Mouse (Mus musculus): ENCODE measurements around the gene Bcl2l2. TPM values are rescaled to one million over a fixed set of nuclear protein-coding genes. Genes with fewer than 3 reads are reported as not detected.

Gene Bcl2l2
- total and polyA plus RNA-seq, 2 experiments: 14.1 to 17.3 TPM

GRCm38 (mm10) chr14:54877048-54877715 lies 6.0 kb upstream of the Bcl2l2 start, which contains the start of gene Ppp1r3e:
Ppp1r3e (minus strand) TSS chr14:54877550.
- Histone ChIP-seq H3K27me3 (ENCODE audit: control insufficient read depth, insufficient read depth, low read length) (no peaks in the 10 kb centered on the region), H3K4me1 (ENCODE audit: control insufficient read depth, insufficient read depth, low read length) (peaks cover 4% of the 10 kb centered on the region; the same call in 1 of the 2 replicates), H3K4me3 (ENCODE audit: insufficient read depth, low read depth, low read length) (peak within 1 kb of the TSS; percentile 71), H3K9ac (ENCODE audit: low read depth, low read length) (peak within 1 kb of the TSS; percentile 86), H3K36me3 (ENCODE audit: control insufficient read depth, insufficient read depth, low read length) (no peaks in the 10 kb centered on the region), H3K27ac (replicated peaks; ENCODE audit: insufficient read depth, low read depth, low read length) (peak within 1 kb of the TSS; percentile 89), H3K79me2 (ENCODE audit: control insufficient read depth, insufficient read depth, low read length) (no peaks in the 10 kb centered on the region)
- DNase-seq (ENCODE audit: extremely low read depth, low read depth, low spot score): peak; percentile 72
- under 1% methylated on average over 61 of the region's 61 CpGs for WGBS
- TF ChIP-seq POLR2A (IDR thresholded peaks at IDR 0.05; ENCODE audit: extremely low read depth, insufficient read depth, low read length) (peak; percentile 30; the same call in 1 of the 2 replicates), CTCF (IDR thresholded peaks at IDR 0.05; ENCODE audit: low read depth, low read length) (no peak)

DNA sequence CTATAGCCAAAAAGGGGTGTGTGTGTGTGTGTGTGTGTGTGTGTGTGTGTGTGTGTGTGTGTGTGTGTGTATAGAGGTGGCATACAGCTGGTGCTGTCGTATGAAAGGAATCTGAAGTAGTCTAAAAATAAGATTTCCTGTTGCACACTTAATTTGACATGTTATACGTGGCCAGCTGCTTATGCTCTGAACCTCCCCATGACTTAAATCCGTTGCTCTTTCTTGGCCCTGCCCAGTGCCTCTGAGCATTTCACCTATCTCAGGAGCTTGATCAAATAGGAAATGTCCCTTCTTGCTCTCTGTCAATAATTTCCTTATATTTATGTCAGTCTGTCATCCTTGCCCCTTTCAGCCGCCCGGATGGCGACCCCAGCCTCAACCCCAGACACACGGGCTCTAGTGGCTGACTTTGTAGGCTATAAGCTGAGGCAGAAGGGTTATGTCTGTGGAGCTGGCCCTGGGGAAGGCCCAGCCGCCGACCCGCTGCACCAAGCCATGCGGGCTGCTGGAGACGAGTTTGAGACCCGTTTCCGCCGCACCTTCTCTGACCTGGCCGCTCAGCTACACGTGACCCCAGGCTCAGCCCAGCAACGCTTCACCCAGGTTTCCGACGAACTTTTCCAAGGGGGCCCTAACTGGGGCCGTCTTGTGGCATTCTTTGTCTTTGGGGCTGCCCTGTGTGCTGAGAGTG lies 990 bp downstream of the Bcl2l2 start:
- Histone ChIP-seq H3K36me3 (ENCODE audit: control insufficient read depth, insufficient read depth, low read length) (no peaks in the 10 kb centered on the region), H3K27me3 (ENCODE audit: control insufficient read depth, insufficient read depth, low read length) (no peaks in the 10 kb centered on the region), H3K79me2 (ENCODE audit: control insufficient read depth, insufficient read depth, low read length) (no peaks in the 10 kb centered on the region; the same call in 1 of the 2 replicates), H3K4me1 (ENCODE audit: control insufficient read depth, insufficient read depth, low read length) (peaks cover 9% of the 10 kb centered on the region; the same call in 1 of the 2 replicates), H3K4me3 (ENCODE audit: insufficient read depth, low read depth, low read length) (peak overlapping the region; percentile 82), H3K27ac (replicated peaks; ENCODE audit: insufficient read depth, low read depth, low read length) (peak overlapping the region; percentile 49; the same call in 1 of the 2 replicates), H3K9ac (ENCODE audit: low read depth, low read length) (peak overlapping the region; percentile 61)
- 63% methylated on average over 21 of the region's 21 CpGs for WGBS
- TF ChIP-seq POLR2A (IDR thresholded peaks at IDR 0.05; ENCODE audit: extremely low read depth, insufficient read depth, low read length) (no peak), CTCF (IDR thresholded peaks at IDR 0.05; ENCODE audit: low read depth, low read length) (no peak)
- DNase-seq (ENCODE audit: extremely low read depth, low read depth, low spot score): no peak

GRCm38 (mm10) chr14:54885309-54885708 lies 2.1 kb downstream of the Bcl2l2 start:
- H3K79me2 ChIP-seq (ENCODE audit: control insufficient read depth, insufficient read depth, low read length): no peaks in the 10 kb centered on the region; the same call in 1 of the 2 replicates
- TF ChIP-seq POLR2A (IDR thresholded peaks at IDR 0.05; ENCODE audit: extremely low read depth, insufficient read depth, low read length) (no peak), CTCF (IDR thresholded peaks at IDR 0.05; ENCODE audit: low read depth, low read length) (no peak)
- H3K9ac ChIP-seq (ENCODE audit: low read depth, low read length): no peak overlapping the region
- H3K4me3 ChIP-seq (ENCODE audit: insufficient read depth, low read depth, low read length): no peak overlapping the region
- no peaks in the 10 kb centered on the region for H3K27me3 ChIP-seq (ENCODE audit: control insufficient read depth, insufficient read depth, low read length)
- DNase-seq (ENCODE audit: extremely low read depth, low read depth, low spot score): no peak
- H3K36me3 ChIP-seq (ENCODE audit: control insufficient read depth, insufficient read depth, low read length): no peaks in the 10 kb centered on the region
- no peak overlapping the region for H3K27ac ChIP-seq (replicated peaks; ENCODE audit: insufficient read depth, low read depth, low read length)
- H3K4me1 ChIP-seq (ENCODE audit: control insufficient read depth, insufficient read depth, low read length): peaks cover 9% of the 10 kb centered on the region; the same call in 1 of the 2 replicates
- 96% methylated on average over 11 of the region's 11 CpGs for WGBS

DNA sequence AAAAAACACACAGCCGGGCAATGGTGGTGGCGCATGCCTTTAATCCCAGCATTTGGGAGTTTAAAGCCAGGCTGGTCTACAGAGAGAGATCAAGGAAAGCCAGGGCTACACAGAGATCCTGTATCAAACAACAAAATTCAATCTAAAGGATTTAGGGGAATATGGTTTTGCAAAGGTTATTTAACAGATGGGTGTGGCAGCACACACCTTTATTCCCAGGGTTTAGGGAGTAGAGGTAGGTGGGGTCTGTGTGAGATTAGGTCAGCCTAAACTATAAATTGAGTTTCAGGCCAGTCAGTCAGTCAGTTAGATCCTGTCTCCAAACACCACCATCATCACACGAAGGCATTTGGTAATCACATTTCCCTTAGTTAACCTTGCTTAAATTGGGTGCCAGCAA lies 9.0 kb downstream of the Bcl2l2 start, which contains the start of gene Pabpn1:
Pabpn1 (plus strand) TSS at position 301 of the 400 bp plus-strand sequence.
- Histone ChIP-seq H3K27ac (replicated peaks; ENCODE audit: insufficient read depth, low read depth, low read length) (peak within 1 kb of the TSS; percentile 30; the same call in 1 of the 2 replicates), H3K79me2 (ENCODE audit: control insufficient read depth, insufficient read depth, low read length) (no peaks in the 10 kb centered on the region; the same call in 1 of the 2 replicates), H3K4me1 (ENCODE audit: control insufficient read depth, insufficient read depth, low read length) (peaks cover 7% of the 10 kb centered on the region), H3K27me3 (ENCODE audit: control insufficient read depth, insufficient read depth, low read length) (no peaks in the 10 kb centered on the region), H3K9ac (ENCODE audit: low read depth, low read length) (no peak within 1 kb of the TSS), H3K4me3 (ENCODE audit: insufficient read depth, low read depth, low read length) (no peak within 1 kb of the TSS; the same call in 1 of the 2 replicates), H3K36me3 (ENCODE audit: control insufficient read depth, insufficient read depth, low read length) (peaks cover 19% of the 10 kb centered on the region)
- 91% methylated on average over 3 of the region's 3 CpGs for WGBS
- TF ChIP-seq CTCF (IDR thresholded peaks at IDR 0.05; ENCODE audit: low read depth, low read length): no peak
- TF ChIP-seq POLR2A (IDR thresholded peaks at IDR 0.05; ENCODE audit: extremely low read depth, insufficient read depth, low read length): no peak
- DNase-seq (ENCODE audit: extremely low read depth, low read depth, low spot score): no peak

- Histone ChIP-seq H3K27me3 (ENCODE audit: control insufficient read depth, insufficient read depth, low read length) (no peaks in the 10 kb centered on the region), H3K4me1 (ENCODE audit: control insufficient read depth, insufficient read depth, low read length) (peaks cover 7% of the 10 kb centered on the region), H3K9ac (ENCODE audit: low read depth, low read length) (peak overlapping the region; percentile 96), H3K27ac (replicated peaks; ENCODE audit: insufficient read depth, low read depth, low read length) (no peak overlapping the region), H3K79me2 (ENCODE audit: control insufficient read depth, insufficient read depth, low read length) (no peaks in the 10 kb centered on the region; the same call in 1 of the 2 replicates), H3K36me3 (ENCODE audit: control insufficient read depth, insufficient read depth, low read length) (peaks cover 27% of the 10 kb centered on the region), H3K4me3 (ENCODE audit: insufficient read depth, low read depth, low read length) (peak overlapping the region; percentile 90)
- WGBS: under 1% methylated on average over 38 of the region's 38 CpGs
- TF ChIP-seq CTCF (IDR thresholded peaks at IDR 0.05; ENCODE audit: low read depth, low read length) (no peak), POLR2A (IDR thresholded peaks at IDR 0.05; ENCODE audit: extremely low read depth, insufficient read depth, low read length) (peak; percentile 23; the same call in 1 of the 2 replicates)
- DNase-seq (ENCODE audit: extremely low read depth, low read depth, low spot score): peak; percentile 100
These were observed 10.5 kb downstream of the Bcl2l2 start for GRCm38 (mm10) chr14:54893651-54894181.
